Mouse (Mus musculus) hindbrain, embryonic 11.5 days (tissue): Measurements from ENCODE around the gene Rpl9-ps1. TPM values are rescaled to one million over a fixed set of nuclear protein-coding genes. Genes with fewer than 3 reads are reported as not detected.

Experiments used
- ATAC-seq: fragments of 200-750 bp; cut with Nextera tagmentation; 2 replicates; pipeline ENCODE4 v1.8.0; 2017; ENCODE audit warnings: mild to moderate bottlenecking, moderate TSS enrichment, moderate library complexity; ENCODE audit not compliant: low FRiP score
- DNase-seq: peaks from one replicate; pipeline ENCODE4 v3.0.0-alpha.2; 2015; ENCODE audit warnings: low spot score
- H3K27ac ChIP-seq: fragments of 300-500 bp; sonication (generic); 2 replicates; pipeline ENCODE4 v1.5.1; 2014; ENCODE audit warnings: mild to moderate bottlenecking, low read depth, low read length
- H3K27me3 ChIP-seq: fragments of 300-500 bp; sonication (generic); 2 replicates; pipeline ENCODE4 v1.6.1; 2014; ENCODE audit warnings: mild to moderate bottlenecking, low read length, moderate library complexity, mixed read lengths; ENCODE audit not compliant: control insufficient read depth, insufficient read depth
- H3K36me3 ChIP-seq: fragments of 300-500 bp; sonication (generic); 2 replicates; pipeline ENCODE4 v1.6.1; 2014; ENCODE audit warnings: mild to moderate bottlenecking, low read length, moderate library complexity, mixed read lengths; ENCODE audit not compliant: control insufficient read depth, insufficient read depth
- H3K4me1 ChIP-seq: fragments of 300-500 bp; sonication (generic); replicated peaks from 2 replicates; pipeline ENCODE4 v1.6.1; 2014; ENCODE audit warnings: low read length, mixed read lengths; ENCODE audit not compliant: control insufficient read depth, insufficient read depth
- H3K4me2 ChIP-seq: fragments of 300-500 bp; sonication (generic); replicated peaks from 2 replicates; pipeline ENCODE4 v1.6.1; 2014; ENCODE audit warnings: mild to moderate bottlenecking, low read depth, low read length
- H3K4me3 ChIP-seq: fragments of 300-500 bp; sonication (generic); 2 replicates; pipeline ENCODE4 v1.5.1; 2014; ENCODE audit warnings: low read depth, low read length
- H3K9ac ChIP-seq: fragments of 300-500 bp; sonication (generic); 2 replicates; pipeline ENCODE4 v1.6.1; 2014; ENCODE audit warnings: low read depth, low read length
- H3K9me3 ChIP-seq: fragments of 300-500 bp; sonication (generic); 2 replicates; pipeline ENCODE4 v1.6.1; 2016; ENCODE audit warnings: low read length; ENCODE audit not compliant: control insufficient read depth
- WGBS: fragments of 180-500 bp; shearing (Covaris S2); extraction: QIAGEN DNeasy Blood & Tissue Kit; methylation state at CpG from one replicate; pipeline ENCODE4 v1.1.7; 2014; 5-methylcytosine and 5-hydroxymethylcytosine counted together
- polyA plus RNA-seq: library from polyadenylated mRNA; unstranded; fragments of >200 nt; fragmentation: Nextera tagmentation; extraction: Ambion mirVana; gene quantifications from 2 replicates; pipeline ENCODE4 v1.2.1, GENCODE M21; 2014

The Rpl9-ps1 gene
- polyA plus RNA-seq, 1 experiment from 2014 or later = not detected

DNA sequence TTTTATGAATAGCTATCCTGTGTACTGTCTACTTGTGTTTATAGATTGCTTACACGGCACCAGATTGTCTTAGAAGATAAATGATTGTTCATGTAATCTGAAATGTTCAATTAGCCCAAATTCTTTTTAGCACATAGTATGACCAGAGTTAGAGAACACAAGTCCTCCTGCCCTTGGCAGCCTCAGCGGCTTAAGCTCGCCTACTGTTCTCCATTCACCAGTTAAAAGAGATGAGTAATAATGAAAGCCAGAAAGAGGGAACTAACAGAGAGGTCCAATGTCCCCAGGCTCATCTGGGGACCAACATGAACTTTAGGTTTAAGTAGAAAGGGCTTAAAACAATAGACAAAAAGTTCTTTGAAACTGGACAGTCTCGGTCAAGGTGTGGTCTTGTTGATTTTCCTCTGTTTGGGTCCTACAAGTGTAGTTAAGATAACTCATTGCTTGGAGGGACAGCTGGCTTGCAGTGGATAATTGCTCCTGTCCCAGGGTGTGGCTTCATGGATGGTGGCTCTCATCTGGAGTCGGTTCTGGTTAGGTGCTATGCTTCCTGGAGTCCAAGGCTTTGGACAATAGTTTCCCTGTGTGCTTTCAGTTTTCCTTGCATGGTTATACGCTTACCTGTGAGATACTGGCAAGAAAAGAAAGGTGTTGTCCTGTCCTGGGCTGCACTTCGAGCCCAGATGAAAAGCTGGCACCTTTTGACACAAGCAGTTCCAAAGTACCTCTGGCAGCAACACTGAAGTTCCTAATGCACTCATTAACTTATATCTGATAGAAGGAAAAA, 49.6 kb downstream of the Rpl9-ps1 start:
- no peak for ATAC-seq
- 81% methylated on average over 7 of the region's 7 CpGs for WGBS

More for the DNA sequence above, 49.6 kb downstream of the Rpl9-ps1 start:
- no peak overlapping the region for H3K4me2 ChIP-seq
- no peaks in the 10 kb centered on the region for H3K36me3 ChIP-seq
- no peaks in the 10 kb centered on the region for H3K27me3 ChIP-seq
- H3K4me3 ChIP-seq = no peak overlapping the region
- no peaks in the 10 kb centered on the region for H3K4me1 ChIP-seq
- DNase-seq = no peak
- no peak overlapping the region for H3K9ac ChIP-seq
- no peak overlapping the region for H3K27ac ChIP-seq
- no peaks in the 10 kb centered on the region for H3K9me3 ChIP-seq

Other genes with a start within 250 kb of the Rpl9-ps1 start
- gene Rasl10b, start 236.5 kb downstream of the Rpl9-ps1 start, polyA plus RNA-seq = 4.2 TPM in 2 replicates
- 0.19 and 0.43 TPM in 2 replicates for gene Gas2l2, start 216.2 kb downstream of the Rpl9-ps1 start, polyA plus RNA-seq
- 0.80 and 0.83 TPM in 2 replicates for gene 1700020L24Rik, start 207.9 kb downstream of the Rpl9-ps1 start, polyA plus RNA-seq
- 2.8 and 3.1 TPM in 2 replicates for gene Mmp28, start 182.6 kb downstream of the Rpl9-ps1 start, polyA plus RNA-seq
- 7.3 and 26.6 TPM in 2 replicates for gene Taf15, start 172.5 kb downstream of the Rpl9-ps1 start, polyA plus RNA-seq
- not detected in 2 replicates for gene Heatr9, start 123.4 kb downstream of the Rpl9-ps1 start, polyA plus RNA-seq
- 0.42 TPM in 1 of 2 replicates, not detected in the other for gene Ccl5, start 115.1 kb downstream of the Rpl9-ps1 start, polyA plus RNA-seq
- gene Ccl9, start 67.0 kb downstream of the Rpl9-ps1 start, polyA plus RNA-seq = 2.1 and 3.1 TPM in 2 replicates
- gene Ccl6, start 52.5 kb downstream of the Rpl9-ps1 start, polyA plus RNA-seq = 0.98 and 1.3 TPM in 2 replicates
- 0.88 and 1.9 TPM in 2 replicates for gene Ccl3, start 3.7 kb upstream of the Rpl9-ps1 start, polyA plus RNA-seq
- gene Ccl4, start 17.0 kb upstream of the Rpl9-ps1 start, polyA plus RNA-seq = 0.28 and 0.49 TPM in 2 replicates
- gene Wfdc17, start 58.4 kb upstream of the Rpl9-ps1 start, polyA plus RNA-seq = 0.71 TPM in 1 of 2 replicates, not detected in the other
- gene Wfdc18, start 63.4 kb upstream of the Rpl9-ps1 start, polyA plus RNA-seq = not detected in 2 replicates
- not detected in 2 replicates for gene Wfdc21, start 101.3 kb upstream of the Rpl9-ps1 start, polyA plus RNA-seq
- 27.3 and 32.8 TPM in 2 replicates for gene Heatr6, start 108.1 kb upstream of the Rpl9-ps1 start, polyA plus RNA-seq
- 0.32 TPM in 1 of 2 replicates, not detected in the other for gene Hnf1b, start 204.4 kb upstream of the Rpl9-ps1 start, polyA plus RNA-seq